Mouse (Mus musculus) hindbrain, embryonic 15.5 days (tissue): ENCODE results near the gene Pex11b. TPM values are rescaled to one million over a fixed set of nuclear protein-coding genes. Genes with fewer than 3 reads are reported as not detected.
"Not testable (repeated sequence)": the region's sequence is repeated elsewhere in the genome, so short reads cannot be mapped to it uniquely, and the experiment has no call there.

Experiments used
- ATAC-seq: fragments of 200-750 bp; cut with Nextera tagmentation; 2 replicates; pipeline ENCODE4 v1.8.0; 2017; ENCODE audit warnings: low read depth, moderate number of reproducible peaks, moderate TSS enrichment; ENCODE audit not compliant: low FRiP score
- H3K27ac ChIP-seq: fragments of 300-500 bp; sonication (generic); replicated peaks from 2 replicates; pipeline ENCODE4 v1.5.1; 2015; ENCODE audit warnings: mild to moderate bottlenecking, inconsistent platforms
- H3K27me3 ChIP-seq: fragments of 300-500 bp; sonication (generic); 2 replicates; pipeline ENCODE4 v1.6.1; 2015; ENCODE audit warnings: control low read depth, inconsistent platforms
- H3K36me3 ChIP-seq: fragments of 300-500 bp; sonication (generic); 2 replicates; pipeline ENCODE4 v1.6.1; 2015; ENCODE audit warnings: control low read depth, inconsistent platforms
- H3K4me1 ChIP-seq: fragments of 300-500 bp; sonication (generic); replicated peaks from 2 replicates; pipeline ENCODE4 v1.6.1; 2015; ENCODE audit warnings: control low read depth, inconsistent platforms
- H3K4me2 ChIP-seq: fragments of 300-500 bp; sonication (generic); 2 replicates; pipeline ENCODE4 v1.6.1; 2015; ENCODE audit warnings: moderate library complexity, mild to moderate bottlenecking, inconsistent platforms
- H3K4me3 ChIP-seq: fragments of 300-500 bp; sonication (generic); 2 replicates; pipeline ENCODE4 v1.5.1; 2015; ENCODE audit warnings: mild to moderate bottlenecking, inconsistent platforms
- H3K9ac ChIP-seq: fragments of 300-500 bp; sonication (generic); 2 replicates; pipeline ENCODE4 v1.6.1; 2015; ENCODE audit warnings: inconsistent platforms
- H3K9me3 ChIP-seq: fragments of 300-500 bp; sonication (generic); 2 replicates; pipeline ENCODE4 v1.6.1; 2016; ENCODE audit warnings: control low read depth, inconsistent platforms
- WGBS: fragments of 180-500 bp; shearing (Covaris S2); methylation state at CpG from one replicate; pipeline ENCODE4 v1.1.7; 2015; 5-methylcytosine and 5-hydroxymethylcytosine counted together
- polyA plus RNA-seq: library from polyadenylated mRNA; unstranded; fragments of >200 nt; fragmentation: Nextera tagmentation; extraction: Ambion mirVana; gene quantifications from 2 replicates; pipeline ENCODE4 v1.2.1, GENCODE M21; 2015

The Pex11b gene
- polyA plus RNA-seq, 1 experiment from 2014 or later, result 54.7 TPM

DNA sequence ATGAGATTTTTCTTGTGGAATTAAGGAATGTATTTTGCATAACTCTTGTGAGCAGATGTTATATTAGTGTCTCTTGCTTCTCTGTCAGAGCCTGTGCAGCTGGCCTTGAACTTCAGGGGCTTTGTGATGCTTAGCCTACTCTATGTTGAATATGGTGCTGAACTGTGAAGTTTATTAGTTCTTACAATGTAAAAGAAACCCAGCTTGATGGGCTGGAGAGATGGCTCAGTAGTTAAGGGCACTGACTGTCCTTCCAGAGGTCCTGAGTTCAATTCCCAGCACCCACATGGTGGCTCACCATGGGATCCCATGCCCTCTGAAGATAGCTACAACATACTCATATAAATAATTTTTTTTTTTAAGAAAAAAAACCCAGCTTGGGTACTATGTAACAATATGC is 3.1 kb upstream of the Pex11b start:
- Histone ChIP-seq H3K9ac (no peak overlapping the region), H3K9me3 (no peaks in the 10 kb centered on the region), H3K36me3 (peaks cover 18% of the 10 kb centered on the region), H3K4me1 (peaks cover 39% of the 10 kb centered on the region), H3K4me2 (no peak overlapping the region), H3K4me3 (no peak overlapping the region), H3K27ac (no peak overlapping the region), H3K27me3 (no peaks in the 10 kb centered on the region)
- no peak for ATAC-seq

DNA sequence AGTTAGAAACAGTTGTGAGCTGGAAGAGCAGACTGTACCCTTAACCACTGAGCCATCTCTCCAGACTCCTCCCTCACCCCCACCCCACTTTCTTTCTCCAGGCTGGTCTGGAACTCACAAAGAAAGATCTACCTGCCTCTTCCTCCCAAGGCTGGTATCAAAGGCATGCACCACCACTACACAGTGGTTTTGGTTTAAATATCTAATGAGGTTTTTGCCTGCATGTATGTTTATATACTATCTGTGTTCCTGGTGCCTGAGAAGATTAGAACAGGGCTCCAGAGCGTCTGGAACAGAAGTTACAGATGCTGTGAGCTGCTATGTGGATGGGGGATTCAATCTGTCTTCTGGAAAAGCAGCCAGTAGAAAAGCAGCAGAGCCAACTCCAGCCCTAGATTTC is 1.2 kb upstream of the Pex11b start:
- ATAC-seq, result no peak
- no peak overlapping the region for H3K4me3 ChIP-seq
- no peak overlapping the region for H3K9ac ChIP-seq
- peaks cover 27% of the 10 kb centered on the region for H3K36me3 ChIP-seq
- no peak overlapping the region for H3K27ac ChIP-seq
- H3K27me3 ChIP-seq, result no peaks in the 10 kb centered on the region
- 79% methylated on average over 1 of the region's 1 CpGs for WGBS
- no peak overlapping the region for H3K4me2 ChIP-seq
- H3K9me3 ChIP-seq, result no peaks in the 10 kb centered on the region
- peaks cover 36% of the 10 kb centered on the region for H3K4me1 ChIP-seq

DNA sequence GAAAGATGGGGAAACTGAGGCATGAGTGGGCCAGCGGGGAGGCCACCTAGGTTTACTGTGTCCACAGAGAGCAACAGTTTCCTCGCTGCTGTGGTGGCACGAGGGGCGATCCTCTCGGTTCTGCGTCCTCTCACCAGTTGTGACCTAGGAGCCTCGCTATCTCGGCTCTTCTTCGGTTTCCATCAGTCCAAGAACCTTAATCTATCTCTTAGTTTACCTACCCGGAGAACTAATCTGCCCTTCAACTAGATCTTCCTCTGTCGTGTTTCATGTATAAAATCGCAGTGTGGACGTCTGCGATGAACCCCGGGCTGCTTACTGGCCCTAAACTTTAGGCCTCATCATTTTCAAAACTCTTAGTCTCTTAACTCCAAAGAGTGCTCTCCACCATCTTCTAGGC is 730 bp downstream of the Pex11b start:
- Histone ChIP-seq H3K36me3 (peaks cover 39% of the 10 kb centered on the region), H3K4me1 (peaks cover 25% of the 10 kb centered on the region), H3K27ac (peak overlapping the region; percentile 85), H3K9ac (peak overlapping the region; percentile 93), H3K4me2 (peak overlapping the region; percentile 93), H3K27me3 (no peaks in the 10 kb centered on the region), H3K4me3 (peak overlapping the region; percentile 83), H3K9me3 (no peaks in the 10 kb centered on the region)
- WGBS, result 10% methylated on average over 15 of the region's 15 CpGs
- ATAC-seq, result no peak

DNA sequence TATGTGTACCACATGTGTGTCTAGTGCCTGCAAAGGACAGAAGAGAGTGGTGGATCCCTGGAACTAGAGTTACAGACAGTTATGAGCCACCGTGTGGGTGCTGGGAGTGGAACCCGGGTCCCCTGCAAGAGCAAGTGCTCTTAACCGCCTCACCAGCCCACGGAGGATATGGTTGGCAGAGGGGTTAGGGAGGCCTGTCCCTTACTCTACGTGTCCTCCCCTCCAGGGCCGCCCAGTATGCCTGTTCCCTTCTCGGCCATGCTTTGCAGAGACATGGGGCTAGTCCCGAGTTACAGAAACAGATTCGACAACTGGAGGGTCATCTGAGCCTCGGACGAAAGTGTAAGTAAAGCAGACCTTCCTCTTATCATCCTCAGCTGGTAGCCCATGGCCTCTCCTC is 1.3 kb downstream of the Pex11b start:
- H3K27ac ChIP-seq, result no peak overlapping the region
- no peaks in the 10 kb centered on the region for H3K9me3 ChIP-seq
- H3K27me3 ChIP-seq, result no peaks in the 10 kb centered on the region
- 65% methylated on average over 11 of the region's 11 CpGs for WGBS
- H3K4me3 ChIP-seq, result peak overlapping the region; percentile 83
- no peak for ATAC-seq
- H3K4me1 ChIP-seq, result peaks cover 20% of the 10 kb centered on the region
- peak overlapping the region; percentile 93 for H3K9ac ChIP-seq
- H3K4me2 ChIP-seq, result peak overlapping the region; percentile 93
- H3K36me3 ChIP-seq, result peaks cover 34% of the 10 kb centered on the region

DNA sequence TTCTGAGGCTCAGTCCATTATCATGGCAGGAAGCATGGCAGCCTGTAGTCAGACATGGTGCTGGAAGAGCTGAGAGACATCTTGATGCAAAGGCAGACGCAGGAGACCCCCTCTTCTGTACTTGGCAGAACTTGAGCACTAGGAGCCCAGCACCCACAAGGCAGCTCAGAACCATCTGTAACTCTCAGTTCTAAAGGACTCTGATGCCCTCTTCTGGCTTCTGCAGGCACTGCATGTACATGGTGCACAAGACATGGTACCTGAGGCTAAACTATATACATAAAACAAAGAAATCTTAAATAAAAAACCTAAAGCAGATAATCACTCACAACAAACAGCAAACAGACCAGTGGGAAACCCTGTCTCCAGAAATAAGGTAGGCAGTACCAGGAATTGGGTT is 4.0 kb downstream of the Pex11b start:
- H3K9ac ChIP-seq, result no peak overlapping the region
- no peak overlapping the region for H3K27ac ChIP-seq
- peaks cover 30% of the 10 kb centered on the region for H3K36me3 ChIP-seq
- no peaks in the 10 kb centered on the region for H3K27me3 ChIP-seq
- no peak for ATAC-seq
- 96% methylated on average over 1 of the region's 1 CpGs for WGBS
- H3K4me1 ChIP-seq, result peaks cover 18% of the 10 kb centered on the region
- H3K4me2 ChIP-seq, result no peak overlapping the region
- no peaks in the 10 kb centered on the region for H3K9me3 ChIP-seq
- no peak overlapping the region for H3K4me3 ChIP-seq

DNA sequence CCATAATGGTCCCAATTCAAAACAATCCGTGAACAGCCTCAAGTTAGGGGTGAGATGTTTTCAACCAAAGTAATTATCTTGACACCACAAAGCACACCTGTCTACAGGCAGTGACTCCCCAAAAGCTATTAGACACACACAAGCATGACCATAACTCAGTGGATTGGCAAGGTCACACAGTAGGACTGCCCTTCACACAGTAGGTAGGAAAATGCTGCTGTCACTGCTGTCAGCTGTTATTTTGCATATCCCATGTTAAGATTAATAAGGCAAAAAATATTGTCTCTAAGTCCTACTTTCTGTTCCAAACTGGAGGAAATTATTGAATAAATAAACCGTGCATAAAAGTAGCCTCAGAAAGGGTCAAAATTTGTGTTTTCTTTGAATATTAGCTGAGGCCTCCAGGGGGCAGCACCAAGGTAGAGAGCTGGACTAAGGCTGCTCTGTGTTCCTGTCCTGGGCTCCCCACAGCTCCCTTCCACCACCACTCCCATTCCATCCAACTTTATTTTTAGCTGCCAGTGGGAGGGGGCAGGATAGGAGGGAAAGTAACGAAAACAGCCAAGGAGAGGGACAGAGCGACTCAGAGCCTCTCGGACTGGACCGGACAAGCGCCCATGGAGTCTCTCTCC is 10.0 kb downstream of the Pex11b start, which contains the start of gene Itga10:
Gene Itga10 (plus strand): TSS at position 567 of the 632 bp plus-strand sequence.
- WGBS, result 65% methylated on average over 7 of the region's 7 CpGs

DNA sequence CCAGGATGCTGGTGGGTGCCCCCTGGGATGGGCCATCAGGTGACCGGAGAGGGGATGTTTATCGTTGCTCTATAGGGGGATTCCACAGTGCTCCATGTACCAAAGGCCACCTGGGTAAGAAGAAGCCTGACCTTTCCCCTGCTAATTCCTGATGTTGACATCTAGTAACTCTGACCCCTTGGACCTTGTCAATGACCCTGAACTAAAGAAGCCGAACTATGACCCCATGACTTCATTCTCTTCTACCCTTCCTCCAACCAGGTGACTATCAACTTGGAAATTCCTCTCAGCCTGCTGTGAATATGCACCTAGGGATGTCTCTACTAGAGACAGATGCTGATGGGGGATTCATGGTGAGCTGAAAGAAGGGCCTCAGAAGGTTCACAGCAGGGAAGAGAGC is 12.2 kb downstream of the Pex11b start:
- H3K36me3 ChIP-seq, result peaks cover 13% of the 10 kb centered on the region
- H3K27ac ChIP-seq, result no peak overlapping the region
- 81% methylated on average over 3 of the region's 3 CpGs for WGBS
- H3K27me3 ChIP-seq, result no peaks in the 10 kb centered on the region
- no peak for ATAC-seq
- H3K9ac ChIP-seq, result no peak overlapping the region
- H3K9me3 ChIP-seq, result no peaks in the 10 kb centered on the region
- no peak overlapping the region for H3K4me2 ChIP-seq
- no peak overlapping the region for H3K4me3 ChIP-seq
- H3K4me1 ChIP-seq, result no peaks in the 10 kb centered on the region

More for the DNA sequence above, 10.0 kb downstream of the Pex11b start, which contains the start of gene Itga10:
- H3K36me3 ChIP-seq, result peaks cover 22% of the 10 kb centered on the region
- no peak within 1 kb of the TSS for H3K9ac ChIP-seq
- no peak within 1 kb of the TSS for H3K4me2 ChIP-seq
- no peak within 1 kb of the TSS for H3K27ac ChIP-seq
- H3K27me3 ChIP-seq, result no peaks in the 10 kb centered on the region
- H3K9me3 ChIP-seq, result no peaks in the 10 kb centered on the region
- no peak within 1 kb of the TSS for H3K4me3 ChIP-seq
- H3K4me1 ChIP-seq, result no peaks in the 10 kb centered on the region
- ATAC-seq, result no peak

DNA sequence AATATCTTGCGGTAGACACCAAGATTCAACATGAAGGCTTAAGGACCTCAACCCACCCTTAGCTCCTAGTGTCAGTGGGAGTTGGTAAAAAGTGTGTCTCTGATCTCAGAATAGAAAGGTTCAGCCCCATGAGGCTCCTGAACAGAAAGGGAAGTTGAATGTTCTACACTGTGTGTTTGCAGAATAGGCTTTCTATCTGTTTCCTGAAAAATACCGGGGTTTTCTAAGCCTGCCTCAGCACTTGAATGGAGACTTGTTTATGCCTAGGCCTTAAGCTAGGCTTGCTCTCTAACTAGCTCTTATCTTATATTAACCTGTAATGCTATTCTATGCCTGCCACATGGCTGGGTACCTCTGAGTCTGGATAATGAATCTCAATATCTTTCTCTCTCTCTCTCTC is 25.7 kb downstream of the Pex11b start:
- no peak overlapping the region for H3K4me2 ChIP-seq
- no peak for ATAC-seq
- peaks cover 18% of the 10 kb centered on the region for H3K4me1 ChIP-seq
- H3K27ac ChIP-seq, result no peak overlapping the region
- H3K27me3 ChIP-seq, result no peaks in the 10 kb centered on the region
- WGBS, result 94% methylated on average over 2 of the region's 2 CpGs
- H3K4me3 ChIP-seq, result no peak overlapping the region
- no peak overlapping the region for H3K9ac ChIP-seq
- H3K9me3 ChIP-seq, result no peaks in the 10 kb centered on the region
- H3K36me3 ChIP-seq, result no peaks in the 10 kb centered on the region

DNA sequence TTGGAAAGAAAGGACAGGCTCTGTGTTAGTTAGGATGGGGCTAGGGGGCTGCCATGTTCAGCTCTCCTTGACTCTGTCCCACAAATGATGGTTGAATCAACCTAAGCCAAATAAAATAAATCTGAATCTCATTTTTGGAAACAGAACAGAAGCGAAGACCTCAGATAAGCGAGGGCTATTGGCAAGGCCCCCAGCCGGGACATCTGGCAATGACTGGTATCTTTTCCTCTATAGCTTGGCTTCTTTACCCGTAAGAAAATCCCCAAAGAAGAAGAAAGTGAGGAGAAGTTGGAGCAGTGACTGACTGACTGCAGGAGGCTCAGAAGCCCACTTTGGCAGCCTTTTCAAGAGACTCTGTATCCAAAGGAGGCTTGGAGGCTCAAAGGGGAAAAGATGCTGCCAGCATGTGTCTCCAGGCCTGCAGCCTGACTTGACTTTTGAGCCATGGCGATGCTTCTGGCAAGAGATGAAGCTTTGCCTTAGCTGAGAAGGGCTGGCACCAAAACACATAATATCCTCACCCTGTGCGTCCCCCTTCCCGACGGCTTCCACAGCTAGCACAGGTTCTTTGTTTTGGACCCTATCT is 27.6 kb downstream of the Pex11b start:
- no peaks in the 10 kb centered on the region for H3K9me3 ChIP-seq
- H3K27ac ChIP-seq, result peak overlapping the region; percentile 64
- 0 out of 2 replicates have a peak, but pooled peaks have one; percentile 4 for ATAC-seq
- no peaks in the 10 kb centered on the region for H3K27me3 ChIP-seq
- peaks cover 18% of the 10 kb centered on the region for H3K4me1 ChIP-seq
- 47% methylated on average over 8 of the region's 8 CpGs for WGBS
- no peaks in the 10 kb centered on the region for H3K36me3 ChIP-seq
- H3K9ac ChIP-seq, result no peak overlapping the region; the same call in 1 of the 2 replicates
- H3K4me2 ChIP-seq, result peak overlapping the region; percentile 67
- peak overlapping the region; percentile 34 for H3K4me3 ChIP-seq

DNA sequence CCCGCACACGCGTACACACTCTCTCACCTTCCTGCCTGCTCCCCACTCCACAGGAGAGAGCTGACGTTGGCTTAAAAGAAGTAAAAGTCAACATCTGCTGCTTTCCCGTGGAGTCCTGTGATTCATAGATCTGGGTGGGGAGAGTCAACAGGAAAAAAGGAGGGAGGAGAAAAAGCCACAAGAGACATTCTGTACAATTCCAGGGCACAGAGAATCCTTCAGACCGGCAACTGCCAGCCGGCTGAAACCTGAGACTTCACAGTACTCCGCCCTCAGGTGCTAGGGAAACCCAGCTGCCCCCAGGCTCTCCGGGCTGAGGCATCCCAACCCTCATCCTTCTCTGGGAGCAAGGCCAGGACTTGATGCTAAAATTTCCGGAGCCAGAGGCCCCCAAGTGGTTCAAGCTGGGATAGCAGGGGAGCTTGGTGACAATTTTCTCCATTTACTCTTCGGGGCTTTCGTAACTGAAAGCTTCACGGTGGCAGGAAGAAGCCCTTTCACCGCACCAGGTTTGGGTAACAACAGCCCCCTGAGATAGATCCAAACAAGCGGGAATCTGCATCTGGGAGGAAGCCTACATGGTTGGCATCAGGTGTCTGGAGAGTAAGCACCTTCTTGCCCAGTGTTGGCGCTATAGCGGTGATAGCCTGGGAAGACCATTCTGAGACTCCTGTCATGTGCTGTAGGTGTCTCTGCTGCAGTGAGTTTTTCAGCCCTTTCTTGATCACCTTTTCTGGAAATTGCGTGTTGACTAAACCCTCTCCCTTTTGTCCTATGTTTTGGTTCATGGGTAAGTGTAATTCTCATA is 28.5 kb downstream of the Pex11b start:
- peak; percentile 88 for ATAC-seq
- WGBS, result 5% methylated on average over 15 of the region's 18 CpGs
- H3K4me1 ChIP-seq, result peaks cover 18% of the 10 kb centered on the region
- H3K9ac ChIP-seq, result peak overlapping the region; percentile 35
- H3K4me3 ChIP-seq, result peak overlapping the region; percentile 34
- peak overlapping the region; percentile 64 for H3K27ac ChIP-seq
- H3K4me2 ChIP-seq, result peak overlapping the region; percentile 67
- no peaks in the 10 kb centered on the region for H3K27me3 ChIP-seq
- no peaks in the 10 kb centered on the region for H3K36me3 ChIP-seq
- H3K9me3 ChIP-seq, result no peaks in the 10 kb centered on the region

DNA sequence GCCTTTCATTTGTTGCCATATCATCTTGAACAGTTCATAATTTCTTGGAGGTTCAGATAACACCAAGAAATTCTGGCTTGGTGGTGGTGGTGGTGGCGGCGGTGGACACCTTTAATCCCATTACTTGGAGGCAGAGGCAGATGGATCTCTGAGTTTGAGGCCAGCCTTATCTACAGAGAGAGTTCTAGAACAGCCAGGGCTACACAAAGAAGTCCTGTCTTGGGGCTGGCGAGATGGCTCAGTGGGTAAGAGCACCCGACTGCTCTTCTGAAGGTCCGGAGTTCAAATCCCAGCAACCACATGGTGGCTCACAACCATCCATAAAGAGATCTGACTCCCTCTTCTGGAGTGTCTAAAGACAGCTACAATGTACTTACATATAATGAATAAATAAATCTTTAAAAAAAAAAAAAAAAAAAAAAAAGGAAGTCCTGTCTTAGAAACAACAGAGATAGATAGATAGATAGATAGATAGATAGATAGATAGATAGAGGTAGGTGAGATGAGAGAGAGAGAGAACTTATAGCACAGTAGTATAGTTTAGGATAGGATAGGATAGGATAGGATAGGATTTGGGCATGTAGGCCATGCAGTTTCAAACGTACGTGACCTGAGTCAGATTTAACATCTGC is 30.7 kb downstream of the Pex11b start:
- not testable (repeated sequence) for H3K27me3 ChIP-seq, H3K4me2 ChIP-seq, H3K36me3 ChIP-seq, H3K27ac ChIP-seq, H3K4me3 ChIP-seq, ATAC-seq, H3K9ac ChIP-seq, H3K9me3 ChIP-seq
- WGBS, result 88% methylated on average over 7 of the region's 7 CpGs
- H3K4me1 ChIP-seq, result peaks cover 24% of the 10 kb centered on the region

DNA sequence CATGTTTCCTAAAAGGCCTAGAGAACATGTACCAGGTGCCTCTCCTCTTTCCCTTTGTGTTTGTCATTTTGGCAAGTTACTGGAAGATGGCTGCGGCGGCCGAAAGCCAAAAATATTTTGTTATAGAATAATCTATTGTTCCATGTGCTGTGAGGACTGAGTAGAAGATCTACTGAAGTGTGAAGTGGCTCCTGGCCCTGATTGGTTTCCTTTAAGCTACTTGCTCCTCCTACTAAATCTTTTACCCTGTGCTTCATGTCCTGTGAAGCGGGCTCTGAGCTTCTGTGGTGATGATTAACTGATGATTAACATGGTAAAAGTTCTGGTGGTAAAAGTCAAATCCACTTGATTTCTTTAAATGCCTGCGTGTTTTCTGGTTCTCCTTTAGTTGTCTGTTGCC is 31.7 kb downstream of the Pex11b start:
- WGBS, result 93% methylated on average over 5 of the region's 5 CpGs

More for the DNA sequence above, 31.7 kb downstream of the Pex11b start:
- ATAC-seq, result no peak
- Histone ChIP-seq H3K27me3 (0 out of 2 replicates have a peak, but pooled peaks cover 4% of the 10 kb centered on the region), H3K4me3 (no peak overlapping the region), H3K4me2 (no peak overlapping the region), H3K9me3 (no peaks in the 10 kb centered on the region), H3K36me3 (no peaks in the 10 kb centered on the region), H3K27ac (no peak overlapping the region), H3K9ac (no peak overlapping the region), H3K4me1 (peaks cover 24% of the 10 kb centered on the region)
